Mouse (Mus musculus) small intestine, adult 2 months (tissue): ENCODE measurements around the gene Aspg.

Source experiments
- CTCF ChIP-seq: fragments of 200-500 bp; IDR thresholded peaks from 2 replicates; pipeline ENCODE4 v1.5.1; 2012; ENCODE audit warnings: low read depth, mild to moderate bottlenecking, control low read depth, inconsistent platforms, low read length, moderate library complexity, mixed read lengths; ENCODE audit not compliant: insufficient replicate concordance, insufficient read length; ENCODE audit errors: extremely low read depth
- POLR2A ChIP-seq: fragments of 200-500 bp; IDR thresholded peaks from 2 replicates; pipeline ENCODE4 v1.6.1; 2012; ENCODE audit warnings: low read depth, mild to moderate bottlenecking, control low read depth, inconsistent platforms, low read length, moderate library complexity

DNA sequence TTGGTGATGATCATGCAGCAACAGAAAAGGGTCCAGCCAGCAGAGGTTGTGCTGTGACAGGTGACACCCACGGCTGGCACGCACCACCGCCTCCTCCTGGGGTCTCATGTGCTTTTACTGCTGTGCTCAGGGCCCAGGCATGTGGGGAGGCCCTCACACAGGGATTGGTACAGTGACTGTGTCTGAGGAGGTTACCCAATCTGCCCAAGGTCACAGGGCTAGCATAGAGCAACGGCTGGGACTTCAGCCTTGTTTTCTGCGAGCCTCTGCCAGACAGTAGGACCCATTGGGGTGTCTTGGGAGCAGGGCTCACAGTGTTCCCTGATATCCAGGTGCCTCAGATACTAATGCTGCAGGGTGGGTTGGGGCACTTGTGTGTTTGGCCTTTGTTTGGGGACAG is 4.8 kb downstream of the Aspg start:
- TF ChIP-seq CTCF (no peak), POLR2A (no peak)
